Mouse (Mus musculus): ENCODE data around the gene Reln. TPM values are rescaled to one million over a fixed set of nuclear protein-coding genes. Genes with fewer than 3 reads are reported as not detected.

The Reln gene
- 2.7 and 2.8 TPM in 2 replicates for polyA plus RNA-seq (2014; fragmentation: Nextera tagmentation; extraction: Ambion mirVana)

GRCm38 (mm10) chr5:22344556-22344975 is at the start of gene Reln:
Gene Reln, minus strand, starts transcription at chr5:22344702.
- H3K27me3 ChIP-seq (ENCODE audit: control insufficient read depth, insufficient read depth, low read length) = peaks cover 86% of the 10 kb centered on the region
- ATAC-seq (ENCODE audit: insufficient number of reproducible peaks, insufficient read depth, low FRiP score, low read depth) = peak; percentile 58
- H3K36me3 ChIP-seq (ENCODE audit: control insufficient read depth, insufficient read depth, low read length) = no peaks in the 10 kb centered on the region
- peak within 1 kb of the TSS; percentile 98 for H3K4me2 ChIP-seq (ENCODE audit: low read length)
- 0% methylated on average over 37 of the region's 68 CpGs for WGBS
- peaks cover 0 to 13% of the 10 kb centered on the region in 2 experiments; a peak in 3 of 4 replicates for H3K4me1 ChIP-seq (ENCODE audit: control insufficient read depth in 2 of 2, insufficient read depth in 2 of 2, low read length in 2 of 2)
- no peak within 1 kb of the TSS for H3K27ac ChIP-seq (replicated peaks in 1 of 2; ENCODE audit: control insufficient read depth in 1 of 2, insufficient read depth in 1 of 2, low read depth in 2 of 2, low read length in 2 of 2)
- H3K9ac ChIP-seq (ENCODE audit: low read length) = peak within 1 kb of the TSS; percentile 62; the same call in 1 of the 2 replicates
- no peaks in the 10 kb centered on the region for H3K9me3 ChIP-seq (ENCODE audit: control insufficient read depth, low read length)
- H3K4me3 ChIP-seq (ENCODE audit: control insufficient read depth in 1 of 2, insufficient read depth in 1 of 2, low read depth in 1 of 2, low read length in 2 of 2) = peak within 1 kb of the TSS; percentile 52 to 61

- Histone ChIP-seq H3K9me3 (ENCODE audit: control insufficient read depth, low read length) (no peaks in the 10 kb centered on the region), H3K27ac (replicated peaks in 1 of 2; ENCODE audit: control insufficient read depth in 1 of 2, insufficient read depth in 1 of 2, low read depth in 2 of 2, low read length in 2 of 2) (no peak overlapping the region), H3K36me3 (ENCODE audit: control insufficient read depth, insufficient read depth, low read length) (no peaks in the 10 kb centered on the region), H3K4me2 (ENCODE audit: low read length) (no peak overlapping the region), H3K9ac (ENCODE audit: low read length) (no peak overlapping the region), H3K4me3 (ENCODE audit: control insufficient read depth in 1 of 2, insufficient read depth in 1 of 2, low read depth in 1 of 2, low read length in 2 of 2) (no peak overlapping the region), H3K27me3 (ENCODE audit: control insufficient read depth, insufficient read depth, low read length) (no peaks in the 10 kb centered on the region), H3K4me1 (ENCODE audit: control insufficient read depth in 2 of 2, insufficient read depth in 2 of 2, low read length in 2 of 2) (no peaks in the 10 kb centered on the region)
- WGBS = 71% methylated on average over 2 of the region's 2 CpGs
- ATAC-seq (ENCODE audit: insufficient number of reproducible peaks, insufficient read depth, low FRiP score, low read depth) = no peak
These were observed 44.0 kb upstream of the Reln start for GRCm38 (mm10) chr5:22388502-22388901.

- Histone ChIP-seq H3K27ac (replicated peaks in 1 of 2; ENCODE audit: control insufficient read depth in 1 of 2, insufficient read depth in 1 of 2, low read depth in 2 of 2, low read length in 2 of 2) (no peak overlapping the region), H3K4me3 (ENCODE audit: control insufficient read depth in 1 of 2, insufficient read depth in 1 of 2, low read depth in 1 of 2, low read length in 2 of 2) (no peak overlapping the region), H3K9ac (ENCODE audit: low read length) (no peak overlapping the region), H3K36me3 (ENCODE audit: control insufficient read depth, insufficient read depth, low read length) (no peaks in the 10 kb centered on the region), H3K4me1 (ENCODE audit: control insufficient read depth in 2 of 2, insufficient read depth in 2 of 2, low read length in 2 of 2) (no peaks in the 10 kb centered on the region), H3K4me2 (ENCODE audit: low read length) (no peak overlapping the region), H3K27me3 (ENCODE audit: control insufficient read depth, insufficient read depth, low read length) (no peaks in the 10 kb centered on the region), H3K9me3 (ENCODE audit: control insufficient read depth, low read length) (no peaks in the 10 kb centered on the region)
- no peak for ATAC-seq (ENCODE audit: insufficient number of reproducible peaks, insufficient read depth, low FRiP score, low read depth)
- WGBS = 75% methylated on average over 9 of the region's 9 CpGs
These were observed 16.0 kb upstream of the Reln start for GRCm38 (mm10) chr5:22360510-22360909.

GRCm38 (mm10) chr5:22348412-22348811 is 3.9 kb upstream of the Reln start:
- Histone ChIP-seq H3K4me3 (ENCODE audit: control insufficient read depth in 1 of 2, insufficient read depth in 1 of 2, low read depth in 1 of 2, low read length in 2 of 2) (no peak overlapping the region), H3K4me1 (ENCODE audit: control insufficient read depth in 2 of 2, insufficient read depth in 2 of 2, low read length in 2 of 2) (peaks cover 0 to 13% of the 10 kb centered on the region in 2 experiments; a peak in 3 of 4 replicates), H3K9ac (ENCODE audit: low read length) (no peak overlapping the region), H3K36me3 (ENCODE audit: control insufficient read depth, insufficient read depth, low read length) (no peaks in the 10 kb centered on the region), H3K4me2 (ENCODE audit: low read length) (no peak overlapping the region), H3K27ac (replicated peaks in 1 of 2; ENCODE audit: control insufficient read depth in 1 of 2, insufficient read depth in 1 of 2, low read depth in 2 of 2, low read length in 2 of 2) (no peak overlapping the region), H3K9me3 (ENCODE audit: control insufficient read depth, low read length) (no peaks in the 10 kb centered on the region), H3K27me3 (ENCODE audit: control insufficient read depth, insufficient read depth, low read length) (peaks cover 63% of the 10 kb centered on the region)
- no peak for ATAC-seq (ENCODE audit: insufficient number of reproducible peaks, insufficient read depth, low FRiP score, low read depth)
- 18% methylated on average over 3 of the region's 3 CpGs for WGBS

- Histone ChIP-seq H3K9ac (ENCODE audit: low read length) (no peak overlapping the region), H3K4me2 (ENCODE audit: low read length) (no peak overlapping the region), H3K4me3 (ENCODE audit: control insufficient read depth in 1 of 2, insufficient read depth in 1 of 2, low read depth in 1 of 2, low read length in 2 of 2) (no peak overlapping the region), H3K36me3 (ENCODE audit: control insufficient read depth, insufficient read depth, low read length) (no peaks in the 10 kb centered on the region), H3K27me3 (ENCODE audit: control insufficient read depth, insufficient read depth, low read length) (peaks cover 69% of the 10 kb centered on the region), H3K9me3 (ENCODE audit: control insufficient read depth, low read length) (no peaks in the 10 kb centered on the region), H3K27ac (replicated peaks in 1 of 2; ENCODE audit: control insufficient read depth in 1 of 2, insufficient read depth in 1 of 2, low read depth in 2 of 2, low read length in 2 of 2) (no peak overlapping the region), H3K4me1 (ENCODE audit: control insufficient read depth in 2 of 2, insufficient read depth in 2 of 2, low read length in 2 of 2) (peaks cover 0 to 13% of the 10 kb centered on the region in 2 experiments; a peak in 3 of 4 replicates)
- WGBS = 77% methylated on average over 2 of the region's 2 CpGs
- no peak for ATAC-seq (ENCODE audit: insufficient number of reproducible peaks, insufficient read depth, low FRiP score, low read depth)
These were observed 3.2 kb upstream of the Reln start for GRCm38 (mm10) chr5:22347732-22348131.

DNA sequence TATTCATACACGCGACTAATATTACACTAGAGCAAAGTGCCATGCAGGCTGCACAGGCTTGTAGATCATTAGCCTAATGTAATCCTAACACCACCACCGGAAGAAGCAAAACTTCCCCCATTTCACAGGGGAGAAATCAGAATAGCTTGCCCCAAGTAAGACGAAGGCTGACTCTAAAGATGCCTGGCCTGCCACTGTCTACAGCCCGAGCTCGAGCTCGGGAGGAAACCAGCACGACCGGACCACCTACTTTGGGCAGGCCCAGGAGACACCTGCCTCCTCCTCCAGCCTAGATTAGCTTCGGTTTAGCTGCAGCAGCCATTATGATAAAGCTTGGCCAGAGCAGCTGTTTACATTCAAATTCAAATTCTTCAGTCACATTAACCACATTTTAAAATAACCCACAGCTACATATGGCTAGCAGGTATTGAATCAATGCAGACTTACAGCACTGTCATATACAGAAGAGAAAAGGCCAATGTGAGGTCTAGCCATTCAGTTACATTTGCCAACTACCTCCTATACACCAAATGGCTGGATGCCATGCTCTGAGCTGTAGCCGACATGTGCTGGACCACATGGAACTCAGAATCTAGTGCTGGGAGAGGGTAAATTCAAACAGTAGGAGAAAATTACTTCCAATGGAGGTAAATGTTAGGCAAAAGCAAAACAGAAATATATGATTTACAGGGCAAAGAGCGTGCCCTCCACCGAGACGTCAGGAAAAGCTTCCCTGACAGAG is 1.6 kb upstream of the Reln start:
- Histone ChIP-seq H3K4me3 (ENCODE audit: control insufficient read depth in 1 of 2, insufficient read depth in 1 of 2, low read depth in 1 of 2, low read length in 2 of 2) (peak overlapping the region in 1 of 2 experiments; percentile 61; a peak in 1 of 4 replicates), H3K36me3 (ENCODE audit: control insufficient read depth, insufficient read depth, low read length) (no peaks in the 10 kb centered on the region), H3K9me3 (ENCODE audit: control insufficient read depth, low read length) (no peaks in the 10 kb centered on the region), H3K4me2 (ENCODE audit: low read length) (peak overlapping the region; percentile 98; the same call in 1 of the 2 replicates), H3K27me3 (ENCODE audit: control insufficient read depth, insufficient read depth, low read length) (peaks cover 83% of the 10 kb centered on the region), H3K27ac (replicated peaks in 1 of 2; ENCODE audit: control insufficient read depth in 1 of 2, insufficient read depth in 1 of 2, low read depth in 2 of 2, low read length in 2 of 2) (no peak overlapping the region), H3K4me1 (ENCODE audit: control insufficient read depth in 2 of 2, insufficient read depth in 2 of 2, low read length in 2 of 2) (peaks cover 0 to 13% of the 10 kb centered on the region in 2 experiments; a peak in 3 of 4 replicates), H3K9ac (ENCODE audit: low read length) (no peak overlapping the region)
- 30% methylated on average over 14 of the region's 14 CpGs for WGBS
- ATAC-seq (ENCODE audit: insufficient number of reproducible peaks, insufficient read depth, low FRiP score, low read depth) = no peak

DNA sequence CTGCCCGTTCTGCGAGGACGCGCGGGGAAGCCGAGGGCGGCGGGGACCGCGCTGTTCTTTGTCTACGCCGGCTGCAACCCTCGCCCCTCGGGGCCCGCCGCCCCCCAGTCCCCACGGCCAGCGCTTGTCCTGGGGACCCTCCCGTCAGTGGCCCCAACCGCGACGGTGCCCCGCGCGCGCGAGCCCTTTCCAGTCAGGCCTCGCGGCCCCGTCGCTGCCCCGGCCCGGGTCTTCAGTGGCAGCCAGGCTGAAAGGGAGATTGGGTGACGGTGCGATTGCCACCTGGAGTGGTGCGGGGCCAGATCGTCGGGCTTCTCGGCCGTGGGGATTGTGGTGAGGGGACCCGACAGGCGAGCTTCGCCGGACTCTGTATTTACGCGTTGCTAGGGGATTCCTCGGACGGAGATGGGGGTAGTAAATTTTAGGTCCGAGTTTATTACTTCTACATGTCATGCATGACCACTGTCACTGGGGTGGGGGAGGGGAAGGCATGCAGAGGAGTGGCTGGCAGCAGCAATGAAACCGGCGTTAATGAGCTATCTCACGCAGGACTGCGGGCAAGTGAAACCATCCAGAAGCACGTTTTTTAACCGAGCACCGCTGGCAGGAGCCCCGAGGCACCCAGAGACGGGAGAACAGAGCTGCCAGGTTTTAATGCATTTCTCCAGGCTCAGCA is 612 bp upstream of the Reln start:
- H3K4me2 ChIP-seq (ENCODE audit: low read length) = peak overlapping the region; percentile 98
- H3K4me3 ChIP-seq (ENCODE audit: control insufficient read depth in 1 of 2, insufficient read depth in 1 of 2, low read depth in 1 of 2, low read length in 2 of 2) = peak overlapping the region; percentile 51 to 61
- 2% methylated on average over 45 of the region's 58 CpGs for WGBS
- 0 out of 2 replicates have a peak, but pooled peaks have one; percentile 42 for ATAC-seq (ENCODE audit: insufficient number of reproducible peaks, insufficient read depth, low FRiP score, low read depth)
- H3K4me1 ChIP-seq (ENCODE audit: control insufficient read depth in 2 of 2, insufficient read depth in 2 of 2, low read length in 2 of 2) = peaks cover 0 to 13% of the 10 kb centered on the region in 2 experiments; a peak in 3 of 4 replicates
- peaks cover 91% of the 10 kb centered on the region for H3K27me3 ChIP-seq (ENCODE audit: control insufficient read depth, insufficient read depth, low read length)
- no peaks in the 10 kb centered on the region for H3K9me3 ChIP-seq (ENCODE audit: control insufficient read depth, low read length)
- no peaks in the 10 kb centered on the region for H3K36me3 ChIP-seq (ENCODE audit: control insufficient read depth, insufficient read depth, low read length)
- peak overlapping the region; percentile 62; the same call in 1 of the 2 replicates for H3K9ac ChIP-seq (ENCODE audit: low read length)
- H3K27ac ChIP-seq (replicated peaks in 1 of 2; ENCODE audit: control insufficient read depth in 1 of 2, insufficient read depth in 1 of 2, low read depth in 2 of 2, low read length in 2 of 2) = no peak overlapping the region
